Mouse (Mus musculus): ENCODE results near the gene Slc38a3. TPM values are rescaled to one million over a fixed set of nuclear protein-coding genes. Genes with fewer than 3 reads are reported as not detected.

The Slc38a3 gene
- polyA plus RNA-seq, 1 experiment from 2014 or later: 12.5 TPM

DNA sequence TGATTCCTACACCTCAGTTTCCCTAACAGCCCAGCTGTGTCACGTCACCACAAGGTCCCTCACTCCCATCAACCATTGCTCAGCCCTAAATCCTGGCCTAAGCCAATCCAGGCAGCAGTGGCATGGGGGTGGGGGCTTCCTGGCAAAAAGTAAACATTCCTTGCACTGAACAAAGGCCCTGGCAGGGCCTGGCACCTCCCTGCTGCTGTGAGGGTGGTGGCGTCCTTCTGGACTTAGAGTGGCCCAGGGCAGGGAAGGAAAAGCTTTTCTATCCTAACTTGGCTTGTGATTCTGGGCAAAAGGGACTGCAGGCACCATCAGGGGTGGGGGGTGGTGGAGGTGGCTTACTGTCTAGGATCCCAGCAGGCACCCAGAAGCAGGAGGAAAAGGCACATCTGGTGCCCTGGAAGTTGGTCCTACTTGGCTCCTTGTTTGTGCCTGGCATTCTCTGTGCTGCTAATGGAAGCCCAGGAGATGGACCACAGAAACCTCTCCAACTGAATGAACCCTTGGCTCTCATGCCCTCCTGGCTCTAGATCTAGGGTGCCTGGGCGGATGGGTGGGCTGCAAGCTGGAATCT is 33.4 kb upstream of the Slc38a3 start:
- Histone ChIP-seq H3K9ac (0 out of 2 replicates have a peak overlapping the region, but pooled peaks have one; percentile 27), H3K27ac (0 out of 2 replicates have a peak overlapping the region, but pooled peaks have one; percentile 26), H3K27me3 (peaks cover 19% of the 10 kb centered on the region), H3K36me3 (peaks cover 26% of the 10 kb centered on the region), H3K4me3 (no peak overlapping the region), H3K4me2 (replicated peaks) (no peak overlapping the region), H3K4me1 (peaks cover 93% of the 10 kb centered on the region), H3K9me3 (replicated peaks) (no peaks in the 10 kb centered on the region)
- no peak for ATAC-seq (ENCODE audit: low FRiP score)
- whole genome bisulfite sequencing: 87% methylated on average over 3 of the region's 3 CpGs

DNA sequence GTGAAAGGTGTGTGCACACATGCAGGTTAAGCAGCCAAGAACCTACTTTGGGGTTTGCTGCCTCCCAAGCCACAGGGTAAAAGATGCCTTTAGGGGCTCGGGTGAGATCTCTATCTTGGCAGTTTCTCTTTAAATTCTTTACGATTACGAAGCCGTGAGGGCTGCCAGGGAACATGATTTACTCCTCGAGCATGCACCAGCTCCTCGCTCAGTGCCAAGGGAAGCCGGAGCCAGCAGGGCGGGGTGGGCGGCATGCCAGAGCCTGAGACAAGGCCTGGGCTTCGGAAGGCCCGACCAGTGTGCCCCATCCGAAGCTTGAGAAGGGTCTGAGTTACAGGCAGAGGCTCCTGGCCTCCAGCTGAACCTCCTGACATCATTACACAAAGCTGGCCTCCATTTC is 32.3 kb upstream of the Slc38a3 start:
- H3K9ac ChIP-seq: 0 out of 2 replicates have a peak overlapping the region, but pooled peaks have one; percentile 6

DNA sequence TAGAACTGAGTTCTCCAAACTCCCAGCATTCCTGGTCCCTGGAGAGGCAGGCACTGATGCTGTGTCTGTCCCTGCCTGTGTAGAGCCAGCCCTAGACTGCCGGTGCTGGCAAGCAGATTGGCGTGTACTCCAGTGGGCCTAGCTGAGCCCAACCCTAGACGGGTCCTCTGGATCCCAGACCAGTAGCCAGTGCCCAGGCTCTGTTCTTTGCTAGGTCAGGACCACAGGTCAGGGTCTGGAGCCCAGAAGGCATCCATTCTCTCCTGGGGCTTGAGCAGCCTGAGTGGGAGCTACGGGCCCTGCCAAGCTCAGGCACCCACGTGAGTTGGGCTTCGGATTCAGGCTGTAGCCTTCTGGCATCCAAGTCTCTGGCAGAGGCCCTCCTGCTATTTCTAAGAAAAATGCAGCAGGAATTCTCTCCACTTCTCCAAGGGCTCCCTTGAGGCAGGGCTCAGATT is 30.8 kb upstream of the Slc38a3 start:
- peak overlapping the region; percentile 50 for H3K9ac ChIP-seq
- WGBS: 18% methylated on average over 6 of the region's 6 CpGs

More for the DNA sequence above, 32.3 kb upstream of the Slc38a3 start:
- Histone ChIP-seq H3K4me3 (no peak overlapping the region), H3K36me3 (peaks cover 26% of the 10 kb centered on the region), H3K27me3 (peaks cover 19% of the 10 kb centered on the region), H3K9me3 (replicated peaks) (no peaks in the 10 kb centered on the region), H3K27ac (no peak overlapping the region), H3K4me1 (peaks cover 93% of the 10 kb centered on the region), H3K4me2 (replicated peaks) (no peak overlapping the region)
- no peak for ATAC-seq (ENCODE audit: low FRiP score)
- WGBS: 70% methylated on average over 12 of the region's 12 CpGs

DNA sequence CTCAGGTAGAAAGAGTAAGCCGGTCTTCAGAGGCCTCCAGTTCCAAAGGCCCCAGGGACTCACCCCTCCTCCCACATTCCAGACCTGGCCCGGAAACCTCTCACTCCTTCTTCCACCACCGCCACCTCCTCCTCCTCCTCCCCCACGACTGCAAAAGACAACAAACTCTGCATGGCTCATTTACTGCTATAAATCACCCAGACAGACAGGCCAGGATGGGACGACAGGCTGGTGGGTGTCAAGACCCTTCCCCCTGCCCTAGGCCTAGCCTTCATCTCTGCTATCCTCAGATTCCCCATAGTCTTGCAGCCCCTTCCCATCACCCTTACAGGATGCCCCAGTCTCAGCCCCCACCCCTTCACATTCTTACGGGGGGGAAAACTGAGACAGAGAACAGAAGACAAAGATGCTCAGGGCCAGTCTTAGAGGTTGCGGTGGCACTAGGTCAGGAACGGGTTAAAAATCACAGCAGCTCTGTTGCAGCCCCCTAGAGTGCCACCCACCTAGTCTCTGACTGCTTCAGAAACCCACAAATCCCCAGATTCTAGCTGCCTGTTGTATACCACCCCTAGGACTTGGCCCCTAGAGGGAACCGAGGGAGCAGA is 30.1 kb upstream of the Slc38a3 start:
- Histone ChIP-seq H3K27me3 (peaks cover 13% of the 10 kb centered on the region), H3K9ac (peak overlapping the region; percentile 50; the same call in 1 of the 2 replicates), H3K4me3 (no peak overlapping the region; the same call in 1 of the 2 replicates), H3K4me1 (peaks cover 94% of the 10 kb centered on the region), H3K36me3 (peaks cover 17% of the 10 kb centered on the region), H3K27ac (peak overlapping the region; percentile 49), H3K9me3 (replicated peaks) (no peaks in the 10 kb centered on the region), H3K4me2 (replicated peaks) (peak overlapping the region; percentile 27)
- no peak; the same call in 1 of the 2 replicates for ATAC-seq (ENCODE audit: low FRiP score)
- WGBS: 6% methylated on average over 9 of the region's 9 CpGs

More for the DNA sequence above, 30.8 kb upstream of the Slc38a3 start:
- H3K4me1 ChIP-seq: peaks cover 93% of the 10 kb centered on the region
- ATAC-seq (ENCODE audit: low FRiP score): 0 out of 2 replicates have a peak, but pooled peaks have one; percentile 27
- H3K27ac ChIP-seq: 0 out of 2 replicates have a peak overlapping the region, but pooled peaks have one; percentile 49
- H3K9me3 ChIP-seq (replicated peaks): no peaks in the 10 kb centered on the region
- H3K4me2 ChIP-seq (replicated peaks): 0 out of 2 replicates have a peak overlapping the region, but pooled peaks have one; percentile 3
- no peak overlapping the region for H3K4me3 ChIP-seq
- peaks cover 23% of the 10 kb centered on the region for H3K36me3 ChIP-seq
- H3K27me3 ChIP-seq: peaks cover 17% of the 10 kb centered on the region

DNA sequence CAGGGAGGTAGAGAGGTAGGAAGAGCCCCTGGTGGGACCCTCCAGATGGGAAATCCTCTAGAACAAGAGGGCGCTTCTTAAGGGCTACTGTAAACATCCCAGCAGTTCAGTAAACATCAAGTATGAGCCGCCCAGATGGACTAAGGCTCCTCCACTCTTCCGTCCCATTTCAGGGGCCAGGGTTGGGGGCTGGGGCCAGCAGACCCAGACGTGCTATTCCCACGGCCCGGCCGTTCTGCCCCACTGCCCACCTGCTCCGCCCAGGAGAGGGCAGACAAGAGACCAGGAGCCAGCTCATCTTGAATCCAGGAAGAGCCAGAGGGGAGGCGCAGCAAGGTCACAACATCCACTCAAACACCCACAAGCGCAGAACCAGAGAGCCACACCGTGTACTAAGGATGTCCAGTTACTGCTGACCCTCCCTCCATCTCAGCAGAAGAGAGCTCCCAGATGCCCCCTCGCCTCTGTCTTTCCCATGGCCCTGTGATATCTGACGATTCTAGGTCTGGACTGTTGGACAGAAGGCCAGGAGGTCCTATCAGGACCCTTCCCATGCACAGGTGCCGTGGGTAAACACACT is 29.4 kb upstream of the Slc38a3 start:
- Histone ChIP-seq H3K36me3 (peaks cover 12% of the 10 kb centered on the region), H3K27ac (peak overlapping the region; percentile 49), H3K27me3 (peaks cover 11% of the 10 kb centered on the region), H3K4me1 (peaks cover 87% of the 10 kb centered on the region), H3K4me3 (no peak overlapping the region), H3K9ac (peak overlapping the region; percentile 36), H3K9me3 (replicated peaks) (no peaks in the 10 kb centered on the region), H3K4me2 (replicated peaks) (peak overlapping the region; percentile 27; the same call in 1 of the 2 replicates)
- 0 out of 2 replicates have a peak, but pooled peaks have one; percentile 21 for ATAC-seq (ENCODE audit: low FRiP score)
- 13% methylated on average over 14 of the region's 14 CpGs for WGBS

DNA sequence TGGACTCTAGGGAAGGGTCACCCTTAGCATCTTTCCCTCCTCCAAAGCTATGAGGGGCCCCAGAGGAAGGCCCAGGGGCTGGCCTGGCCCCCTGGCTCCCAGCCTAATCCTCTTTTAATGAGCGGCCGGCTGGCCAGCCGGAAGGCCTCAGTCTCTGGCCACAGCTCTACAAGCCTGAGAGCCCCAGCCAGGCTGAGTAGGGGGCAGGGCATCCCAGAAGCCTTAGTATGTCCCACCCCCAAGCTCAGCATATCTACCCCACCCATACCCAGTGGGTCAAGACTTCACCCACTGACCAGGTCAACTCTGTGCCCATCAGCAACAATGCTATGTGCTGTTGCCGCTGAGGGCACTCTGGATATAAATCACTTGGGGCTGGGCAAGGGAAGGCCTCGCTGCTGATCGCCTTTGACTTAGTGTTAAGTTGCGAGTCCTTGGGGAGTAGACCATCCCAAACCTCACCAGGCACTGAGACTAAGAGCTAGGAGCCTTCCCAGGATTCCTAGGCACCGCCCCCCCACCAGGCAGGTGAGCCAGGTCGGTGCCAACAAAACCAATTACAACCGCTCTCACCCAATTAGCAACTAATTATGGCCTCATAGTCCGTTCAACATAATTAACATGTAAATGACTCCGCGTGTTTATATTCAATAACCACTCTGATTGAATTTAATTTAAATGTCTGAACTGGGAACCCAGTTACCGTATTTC is 28.6 kb upstream of the Slc38a3 start:
- Histone ChIP-seq H3K9ac (no peak overlapping the region), H3K27ac (peak overlapping the region; percentile 49; the same call in 1 of the 2 replicates), H3K4me1 (peaks cover 87% of the 10 kb centered on the region), H3K36me3 (peaks cover 8% of the 10 kb centered on the region), H3K4me3 (no peak overlapping the region), H3K9me3 (replicated peaks) (no peaks in the 10 kb centered on the region), H3K27me3 (peaks cover 10% of the 10 kb centered on the region), H3K4me2 (replicated peaks) (0 out of 2 replicates have a peak overlapping the region, but pooled peaks have one; percentile 27)
- ATAC-seq (ENCODE audit: low FRiP score): 0 out of 2 replicates have a peak, but pooled peaks have one; percentile 20
- 13% methylated on average over 14 of the region's 14 CpGs for WGBS

DNA sequence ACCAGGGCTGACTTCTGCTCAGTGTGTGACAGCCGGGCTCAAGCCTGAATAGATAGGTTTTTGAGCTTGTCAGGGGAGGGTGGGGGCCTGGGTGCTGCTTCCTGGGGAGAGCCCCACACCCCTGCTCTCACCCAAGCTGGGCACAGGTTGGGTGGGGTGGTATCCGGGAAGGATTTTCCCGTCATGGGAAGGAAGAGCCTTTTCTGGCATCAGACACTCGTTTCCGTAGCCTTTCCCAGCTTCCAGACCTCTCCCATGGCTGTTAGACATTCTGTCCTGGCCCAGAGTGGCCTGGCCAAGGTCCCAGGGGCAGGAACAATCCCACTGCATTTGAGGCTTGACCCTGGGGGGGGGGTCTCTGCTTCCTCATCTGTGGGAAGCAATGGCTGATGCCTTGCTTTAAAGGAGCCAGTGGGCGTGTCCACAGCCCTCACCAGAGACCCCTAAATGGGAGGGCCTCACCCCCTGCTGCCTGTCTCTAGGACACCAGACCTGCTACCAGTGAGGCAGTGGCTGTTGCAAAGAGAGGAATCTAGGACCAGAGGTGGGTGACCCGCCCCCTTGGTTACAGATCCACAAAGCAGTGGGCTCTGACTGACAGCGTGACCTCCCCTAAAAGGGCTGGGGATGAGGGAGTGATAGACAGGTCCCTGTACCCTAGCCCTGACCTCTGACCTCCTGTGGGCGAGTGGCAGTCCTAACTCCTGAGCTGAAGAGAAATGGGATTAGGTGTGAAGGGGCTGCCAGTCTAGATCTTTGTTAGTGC is 27.7 kb upstream of the Slc38a3 start:
- Histone ChIP-seq H3K4me1 (peaks cover 82% of the 10 kb centered on the region), H3K4me2 (replicated peaks) (no peak overlapping the region), H3K9ac (0 out of 2 replicates have a peak overlapping the region, but pooled peaks have one; percentile 20), H3K36me3 (peaks cover 11% of the 10 kb centered on the region), H3K27ac (no peak overlapping the region), H3K9me3 (replicated peaks) (no peaks in the 10 kb centered on the region), H3K4me3 (no peak overlapping the region), H3K27me3 (peaks cover 5% of the 10 kb centered on the region; the same call in 1 of the 2 replicates)
- ATAC-seq (ENCODE audit: low FRiP score): no peak
- 24% methylated on average over 9 of the region's 9 CpGs for WGBS

DNA sequence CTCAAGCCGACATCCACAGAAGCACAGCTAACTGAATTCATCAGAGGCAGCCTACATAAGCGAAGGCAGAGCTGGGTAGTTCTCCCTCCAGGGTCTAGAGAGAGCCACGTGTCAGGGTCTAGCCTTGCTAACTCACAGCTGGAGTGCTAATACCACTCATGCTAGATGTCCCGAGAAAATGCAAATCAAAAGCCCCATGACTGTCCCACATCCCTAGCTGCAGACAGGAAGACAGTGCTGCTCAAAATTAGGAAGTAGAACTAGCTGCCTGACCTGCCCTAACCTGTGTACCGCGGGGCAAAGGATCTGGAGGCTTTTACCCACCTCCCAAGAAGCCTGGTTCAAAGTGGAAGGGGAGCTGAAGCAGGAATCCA is 26.8 kb upstream of the Slc38a3 start:
- peaks cover 77% of the 10 kb centered on the region for H3K4me1 ChIP-seq
- ATAC-seq (ENCODE audit: low FRiP score): no peak

DNA sequence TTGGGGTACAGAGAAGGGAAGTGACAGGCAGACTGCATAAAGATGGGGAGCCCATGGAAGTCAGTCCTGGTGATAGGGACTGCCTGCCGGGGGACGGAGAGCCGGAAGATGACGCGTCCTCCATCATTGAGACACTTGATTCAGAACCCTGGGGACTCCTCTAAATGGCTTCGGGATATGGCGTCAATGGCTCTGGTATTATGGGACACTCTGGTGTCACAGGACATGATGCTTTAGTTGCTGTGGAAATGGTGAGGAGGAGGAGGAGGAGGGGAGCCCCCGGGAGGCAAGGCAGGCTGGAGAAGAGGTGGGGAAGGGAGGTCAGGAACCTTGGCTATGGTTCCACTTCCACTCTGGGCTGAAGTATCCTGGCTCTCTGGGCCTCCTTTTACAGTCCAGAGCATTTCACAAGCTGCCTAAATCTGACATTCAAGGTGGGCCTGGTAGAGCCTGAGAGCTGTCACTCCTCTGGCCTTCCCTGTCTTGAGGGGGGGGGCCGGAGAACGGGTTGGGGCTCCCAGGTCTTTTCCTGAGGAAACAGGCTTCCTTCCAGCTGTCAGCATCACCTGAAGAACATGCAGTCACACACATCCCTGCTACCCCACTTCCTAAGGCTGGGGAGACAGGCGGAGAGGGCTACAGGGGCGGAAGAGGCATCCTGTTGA is 26.2 kb upstream of the Slc38a3 start:
- Histone ChIP-seq H3K36me3 (peaks cover 23% of the 10 kb centered on the region), H3K4me2 (replicated peaks) (no peak overlapping the region), H3K9ac (no peak overlapping the region), H3K27me3 (peaks cover 8% of the 10 kb centered on the region), H3K4me1 (peaks cover 72% of the 10 kb centered on the region), H3K27ac (no peak overlapping the region), H3K4me3 (no peak overlapping the region), H3K9me3 (replicated peaks) (no peaks in the 10 kb centered on the region)
- WGBS: 69% methylated on average over 12 of the region's 12 CpGs
- ATAC-seq (ENCODE audit: low FRiP score): no peak

More for the DNA sequence above, 26.8 kb upstream of the Slc38a3 start:
- Histone ChIP-seq H3K36me3 (peaks cover 18% of the 10 kb centered on the region), H3K4me3 (no peak overlapping the region), H3K4me2 (replicated peaks) (no peak overlapping the region), H3K9ac (no peak overlapping the region), H3K27me3 (peaks cover 7% of the 10 kb centered on the region), H3K9me3 (replicated peaks) (no peaks in the 10 kb centered on the region), H3K27ac (no peak overlapping the region)
- 34% methylated on average over 6 of the region's 6 CpGs for WGBS

DNA sequence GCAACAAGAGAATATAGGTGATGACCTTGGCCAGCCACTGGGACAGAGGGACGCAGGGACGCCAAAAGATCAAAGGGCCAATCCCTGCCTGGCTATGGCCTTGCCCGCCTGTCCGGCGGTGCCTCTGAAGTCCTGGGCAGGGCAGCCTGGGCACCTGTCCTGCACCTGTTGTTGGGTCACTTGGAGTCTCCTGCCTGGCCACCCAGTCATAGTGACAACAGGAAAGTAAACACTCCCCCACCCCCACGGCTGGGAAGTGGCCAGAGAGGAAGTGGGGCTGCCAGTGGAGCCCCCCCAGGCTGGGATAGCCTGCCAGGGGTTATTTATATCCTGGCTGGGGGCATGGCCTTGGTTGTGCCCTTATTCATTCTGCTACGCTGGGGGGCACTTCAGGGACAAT is 25.3 kb upstream of the Slc38a3 start:
- peaks cover 63% of the 10 kb centered on the region for H3K4me1 ChIP-seq

More for the DNA sequence above, 25.3 kb upstream of the Slc38a3 start:
- Histone ChIP-seq H3K27me3 (peaks cover 8% of the 10 kb centered on the region), H3K27ac (no peak overlapping the region), H3K9me3 (replicated peaks) (no peaks in the 10 kb centered on the region), H3K4me2 (replicated peaks) (no peak overlapping the region), H3K4me3 (no peak overlapping the region), H3K36me3 (peaks cover 31% of the 10 kb centered on the region), H3K9ac (no peak overlapping the region)
- no peak for ATAC-seq (ENCODE audit: low FRiP score)
- 80% methylated on average over 7 of the region's 7 CpGs for WGBS
